Mouse (Mus musculus) heart, embryonic 13.5 days (tissue): Measurements from ENCODE around the gene Smarca4. TPM values are rescaled to one million over a fixed set of nuclear protein-coding genes. Genes with fewer than 3 reads are reported as not detected.
A peak's percentile ranks its signal among the peaks of the same experiment; 100 is the strongest.
"Not testable (repeated sequence)": the region's sequence is repeated elsewhere in the genome, so short reads cannot be mapped to it uniquely, and the experiment has no call there.

Experiments
- ATAC-seq: fragments of 200-750 bp; cut with Nextera tagmentation; 2 replicates; pipeline ENCODE4 v1.8.0; 2017; ENCODE audit warnings: moderate TSS enrichment; ENCODE audit not compliant: insufficient number of reproducible peaks, low FRiP score, low TSS enrichment; ENCODE audit errors: extremely low read depth
- H3K27ac ChIP-seq: fragments of 300-500 bp; sonication (generic); replicated peaks from 2 replicates; pipeline ENCODE4 v1.5.1; 2015; ENCODE audit warnings: moderate library complexity, mild to moderate bottlenecking, inconsistent platforms
- H3K27me3 ChIP-seq: fragments of 300-500 bp; sonication (generic); replicated peaks from 2 replicates; pipeline ENCODE4 v1.6.1; 2015; ENCODE audit warnings: mild to moderate bottlenecking, inconsistent platforms
- H3K36me3 ChIP-seq: fragments of 300-500 bp; sonication (generic); 2 replicates; pipeline ENCODE4 v1.6.1; 2015; ENCODE audit warnings: mild to moderate bottlenecking, inconsistent platforms
- H3K4me1 ChIP-seq: fragments of 300-500 bp; sonication (generic); 2 replicates; pipeline ENCODE4 v1.6.1; 2015; ENCODE audit warnings: inconsistent platforms
- H3K4me2 ChIP-seq: fragments of 300-500 bp; sonication (generic); 2 replicates; pipeline ENCODE4 v1.6.1; 2015; ENCODE audit warnings: inconsistent platforms, mild to moderate bottlenecking, moderate library complexity
- H3K4me3 ChIP-seq: fragments of 300-500 bp; sonication (generic); 2 replicates; pipeline ENCODE4 v1.5.1; 2015; ENCODE audit warnings: moderate library complexity, mild to moderate bottlenecking, inconsistent platforms
- H3K9ac ChIP-seq: fragments of 300-500 bp; sonication (generic); 2 replicates; pipeline ENCODE4 v1.6.1; 2015; ENCODE audit warnings: inconsistent platforms, mild to moderate bottlenecking, moderate library complexity
- H3K9me3 ChIP-seq: fragments of 300-500 bp; sonication (generic); 2 replicates; pipeline ENCODE4 v1.6.1; 2016; ENCODE audit warnings: inconsistent platforms
- WGBS: fragments of 180-500 bp; shearing (Covaris S2); methylation state at CpG from one replicate; pipeline ENCODE4 v1.1.7; 2015; ENCODE audit warnings: mixed read lengths; 5-methylcytosine and 5-hydroxymethylcytosine counted together
- polyA plus RNA-seq: library from polyadenylated mRNA; unstranded; fragments of >200 nt; fragmentation: Nextera tagmentation; extraction: Ambion mirVana; gene quantifications from 2 replicates; pipeline ENCODE4 v1.2.1, GENCODE M21; 2015

Gene Smarca4
- polyA plus RNA-seq, 1 experiment from 2014 or later: 57.9 TPM

DNA sequence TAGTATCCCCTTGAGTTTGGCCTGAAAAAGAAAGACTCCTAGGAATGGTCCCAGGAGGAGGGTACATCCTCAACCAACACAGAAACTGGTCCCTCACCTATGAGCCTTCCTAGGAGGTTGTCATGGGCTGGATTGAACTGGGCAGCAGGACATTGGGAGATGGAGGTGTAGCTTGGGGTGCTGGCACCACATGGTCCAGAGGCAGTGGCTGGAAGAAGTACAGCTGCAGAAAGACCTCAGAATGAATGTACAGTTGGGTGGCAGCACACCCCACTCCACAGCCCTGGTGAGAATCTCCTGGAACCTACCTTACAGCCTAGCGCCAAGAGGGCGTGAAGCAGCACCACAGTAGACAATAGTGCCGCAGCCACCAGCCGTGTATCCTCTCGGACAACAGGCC, 26.4 kb upstream of the Smarca4 start:
- Histone ChIP-seq H3K9me3 (no peaks in the 10 kb centered on the region), H3K27me3 (no peaks in the 10 kb centered on the region), H3K4me2 (no peak overlapping the region), H3K36me3 (peaks cover 72% of the 10 kb centered on the region), H3K4me3 (no peak overlapping the region), H3K4me1 (peaks cover 24% of the 10 kb centered on the region), H3K9ac (no peak overlapping the region), H3K27ac (no peak overlapping the region)
- WGBS: 95% methylated on average over 5 of the region's 5 CpGs
- no peak for ATAC-seq

DNA sequence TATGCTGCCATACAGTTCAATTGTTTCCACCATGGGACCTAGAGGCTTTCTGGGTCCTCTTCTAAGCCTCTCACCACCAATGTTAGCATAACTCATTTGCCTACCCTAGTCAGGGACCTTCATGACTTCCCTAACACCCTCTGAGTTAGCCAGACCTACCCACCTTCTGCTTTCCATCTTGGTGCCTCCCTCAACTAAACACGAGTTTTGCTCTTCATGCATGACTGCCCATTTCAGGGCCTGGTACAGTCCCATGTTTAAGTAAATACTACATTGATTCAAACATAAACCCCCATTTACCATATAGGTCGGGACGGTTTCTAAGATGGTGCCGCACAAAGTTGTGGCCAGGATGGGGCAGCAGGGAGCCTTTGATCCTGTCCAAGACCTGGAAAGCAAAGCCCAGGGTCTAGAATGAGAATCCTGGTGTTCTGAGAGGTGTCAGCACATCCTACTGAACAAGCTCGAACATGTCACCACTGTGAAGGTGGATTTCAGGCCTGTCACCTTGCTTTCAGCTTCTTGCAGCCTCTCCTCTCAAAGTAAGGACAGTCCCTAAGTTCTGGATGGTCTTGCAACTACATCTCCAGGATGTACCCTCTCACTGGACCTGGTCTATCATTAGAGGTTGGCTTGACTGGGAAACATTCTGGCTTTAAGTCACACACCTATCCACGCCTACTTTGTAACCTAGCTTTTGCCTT, 24.7 kb upstream of the Smarca4 start:
- Histone ChIP-seq H3K9ac (no peak overlapping the region), H3K4me3 (no peak overlapping the region), H3K36me3 (peaks cover 71% of the 10 kb centered on the region), H3K27ac (no peak overlapping the region), H3K4me1 (peaks cover 28% of the 10 kb centered on the region), H3K27me3 (no peaks in the 10 kb centered on the region), H3K4me2 (peak overlapping the region; percentile 99; the same call in 1 of the 2 replicates), H3K9me3 (no peaks in the 10 kb centered on the region)
- no peak for ATAC-seq
- WGBS: 84% methylated on average over 6 of the region's 6 CpGs

DNA sequence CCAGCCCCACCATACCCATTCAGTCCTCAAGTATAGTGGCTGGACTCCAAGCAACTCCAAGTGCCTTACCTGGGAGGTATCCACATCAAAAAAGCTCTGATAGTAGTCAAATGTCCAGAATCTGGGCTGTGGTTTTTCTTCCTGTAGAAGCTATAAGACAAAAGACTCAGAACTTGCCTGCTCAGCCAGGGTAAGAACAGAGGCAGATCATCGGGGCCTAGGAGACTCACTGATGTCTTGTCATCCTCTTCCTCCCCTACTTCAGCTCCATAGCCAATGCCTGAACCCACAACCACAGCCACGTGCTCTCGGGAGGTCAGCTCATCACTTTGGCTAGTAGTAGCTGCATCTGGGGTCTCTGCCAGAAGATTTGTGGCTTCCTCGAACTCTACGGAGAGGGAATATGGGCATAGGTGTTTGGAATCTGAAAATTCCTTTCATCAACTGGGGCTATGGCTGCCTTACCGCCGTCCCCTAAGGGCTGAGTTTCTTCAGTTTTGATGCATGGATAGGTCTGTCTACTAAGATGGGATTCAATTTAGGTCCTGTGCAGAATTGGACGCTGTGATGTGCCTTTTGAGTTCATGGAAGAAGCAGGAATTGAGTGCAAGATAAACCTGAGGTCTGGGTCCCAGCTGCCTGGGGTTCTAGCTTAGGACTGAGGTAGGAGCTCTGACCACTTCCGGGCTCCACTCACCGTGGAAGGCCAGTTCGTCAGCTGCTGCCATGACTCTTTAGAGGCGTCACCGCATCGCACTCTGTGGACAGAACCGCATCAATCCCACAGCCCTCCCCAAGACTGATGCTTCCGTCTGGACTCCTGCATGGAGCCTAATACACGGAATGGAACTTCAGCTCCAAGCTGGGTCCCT, 23.9 kb upstream of the Smarca4 start:
- Histone ChIP-seq H3K27me3 (no peaks in the 10 kb centered on the region), H3K4me1 (peaks cover 28% of the 10 kb centered on the region), H3K9ac (peak overlapping the region; percentile 91), H3K4me2 (peak overlapping the region; percentile 99), H3K4me3 (peak overlapping the region; percentile 96), H3K36me3 (peaks cover 69% of the 10 kb centered on the region), H3K9me3 (no peaks in the 10 kb centered on the region), H3K27ac (peak overlapping the region; percentile 46; the same call in 1 of the 2 replicates)
- whole genome bisulfite sequencing: 19% methylated on average over 17 of the region's 17 CpGs
- peak; percentile 33 for ATAC-seq

DNA sequence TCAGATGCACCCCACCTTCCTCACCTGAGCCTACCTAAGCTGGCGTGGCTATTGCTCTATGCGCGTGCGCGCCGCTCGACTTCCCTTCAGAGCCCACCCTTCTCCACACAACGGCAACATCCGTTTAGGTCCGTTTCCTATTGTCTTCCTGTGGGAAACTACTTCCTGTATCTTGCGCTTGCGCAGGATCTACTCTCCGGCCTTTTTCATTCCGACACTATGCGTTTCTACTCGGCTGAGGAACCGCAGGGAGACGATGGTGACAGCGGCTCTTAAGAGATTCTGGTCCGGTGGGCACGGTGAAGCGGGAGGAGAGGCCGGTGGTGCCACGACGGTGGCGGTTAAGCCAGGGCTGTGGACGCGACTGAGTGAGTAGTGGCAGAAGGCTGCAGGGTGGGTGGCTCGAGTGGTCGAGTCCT, 23.3 kb upstream of the Smarca4 start, which contains the start of the genes Timm29 and Yipf2:
Gene Timm29 (plus strand): TSS at position 20 of the 419 bp plus-strand sequence.
Gene Yipf2 (minus strand): TSS at position 126 of the 419 bp plus-strand sequence.
- peaks cover 63% of the 10 kb centered on the region for H3K36me3 ChIP-seq

DNA sequence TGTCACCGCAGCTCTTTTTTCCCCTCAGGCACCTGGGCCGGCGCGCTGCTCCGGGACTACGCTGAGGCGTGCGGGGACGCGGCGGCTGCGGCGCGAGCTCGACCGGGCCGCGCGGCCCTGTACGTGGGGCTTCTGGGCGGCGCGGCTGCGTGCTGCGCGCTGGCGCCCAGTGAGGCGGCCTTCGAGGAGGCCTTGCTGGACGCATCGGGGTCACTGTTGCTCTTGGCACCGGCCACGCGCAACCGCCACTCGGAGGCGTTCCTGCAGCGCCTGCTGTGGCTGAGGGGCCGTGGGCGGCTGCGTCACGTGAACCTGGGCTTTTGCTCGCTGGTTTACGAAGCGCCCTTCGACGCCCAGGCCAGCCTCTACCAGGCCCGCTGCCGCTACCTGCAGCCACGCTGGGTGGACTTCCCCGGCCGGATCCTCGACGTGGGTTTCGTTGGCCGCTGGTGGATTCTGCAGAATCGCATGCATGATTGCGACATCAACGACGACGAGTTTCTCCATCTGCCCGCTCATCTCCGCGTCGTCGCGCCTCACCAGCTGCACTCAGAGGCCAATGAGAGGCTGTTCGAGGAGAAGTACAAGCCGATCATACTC, 22.7 kb upstream of the Smarca4 start:
- peaks cover 28% of the 10 kb centered on the region for H3K4me1 ChIP-seq
- peak overlapping the region; percentile 99 for H3K4me2 ChIP-seq
- 0 out of 2 replicates have a peak, but pooled peaks have one; percentile 9 for ATAC-seq
- WGBS: 2% methylated on average over 68 of the region's 69 CpGs
- H3K9me3 ChIP-seq: no peaks in the 10 kb centered on the region
- peak overlapping the region; percentile 96 for H3K4me3 ChIP-seq
- no peaks in the 10 kb centered on the region for H3K27me3 ChIP-seq
- peak overlapping the region; percentile 85 for H3K27ac ChIP-seq
- H3K36me3 ChIP-seq: peaks cover 58% of the 10 kb centered on the region
- H3K9ac ChIP-seq: peak overlapping the region; percentile 91

More for the DNA sequence above, 23.3 kb upstream of the Smarca4 start, which contains the start of the genes Timm29 and Yipf2:
- Histone ChIP-seq H3K27ac (peak within 1 kb of the TSS; percentile 85), H3K4me3 (peak within 1 kb of the TSS; percentile 96), H3K27me3 (no peaks in the 10 kb centered on the region), H3K9ac (peak within 1 kb of the TSS; percentile 91), H3K9me3 (no peaks in the 10 kb centered on the region), H3K4me2 (peak within 1 kb of the TSS; percentile 99), H3K4me1 (peaks cover 28% of the 10 kb centered on the region)
- WGBS: 0% methylated on average over 30 of the region's 30 CpGs
- peak; percentile 71 for ATAC-seq

DNA sequence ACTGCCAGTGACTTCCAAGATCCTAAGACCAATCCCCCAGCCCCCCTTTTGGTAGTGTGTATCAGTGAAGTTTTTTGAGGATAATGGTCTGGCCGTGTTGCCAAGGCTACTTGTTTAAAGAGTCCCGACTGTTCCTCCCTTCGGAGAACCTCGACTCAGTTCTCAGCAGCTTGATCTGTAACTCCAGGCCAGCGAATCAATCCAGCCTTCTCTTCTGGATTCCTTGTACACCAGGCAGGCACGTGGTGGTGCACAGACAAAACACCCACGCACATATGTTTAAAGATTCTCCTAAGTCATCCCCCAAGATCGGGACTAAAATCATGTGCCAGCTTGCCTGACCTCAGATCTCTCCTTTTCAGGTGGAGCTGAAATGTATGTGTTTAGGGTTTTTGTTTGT, 21.6 kb upstream of the Smarca4 start:
- not testable (repeated sequence) for H3K9me3 ChIP-seq, ATAC-seq, H3K27me3 ChIP-seq, H3K27ac ChIP-seq
- H3K4me1 ChIP-seq: peaks cover 28% of the 10 kb centered on the region
- peak overlapping the region; percentile 91 for H3K9ac ChIP-seq
- H3K4me3 ChIP-seq: peak overlapping the region; percentile 96
- WGBS: 84% methylated on average over 8 of the region's 8 CpGs
- H3K4me2 ChIP-seq: peak overlapping the region; percentile 99
- peaks cover 46% of the 10 kb centered on the region for H3K36me3 ChIP-seq

DNA sequence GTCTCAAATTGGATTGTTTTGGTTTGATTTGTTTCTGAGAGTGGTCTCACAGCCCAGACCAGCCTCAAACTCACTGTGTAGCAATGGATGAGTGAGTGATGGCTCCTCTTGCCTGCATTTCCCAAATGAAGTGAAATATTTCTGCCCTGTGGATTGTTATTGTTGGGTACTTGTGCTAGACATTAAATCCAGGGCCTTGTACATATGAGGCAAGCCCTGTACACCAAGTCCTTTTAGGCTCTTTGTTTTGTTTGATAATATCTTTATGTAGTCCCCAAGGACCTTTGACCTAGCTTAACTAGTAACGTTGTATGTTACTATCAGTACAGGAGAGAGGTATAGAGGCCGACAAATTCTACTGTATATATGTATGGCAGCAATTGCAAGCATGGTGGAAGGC, 21.1 kb upstream of the Smarca4 start:
- no peaks in the 10 kb centered on the region for H3K27me3 ChIP-seq
- H3K4me2 ChIP-seq: no peak overlapping the region
- peaks cover 28% of the 10 kb centered on the region for H3K4me1 ChIP-seq
- no peaks in the 10 kb centered on the region for H3K9me3 ChIP-seq
- H3K4me3 ChIP-seq: no peak overlapping the region
- H3K9ac ChIP-seq: 0 out of 2 replicates have a peak overlapping the region, but pooled peaks have one; percentile 8
- H3K36me3 ChIP-seq: peaks cover 41% of the 10 kb centered on the region
- WGBS: 76% methylated on average over 2 of the region's 2 CpGs
- no peak for ATAC-seq
- no peak overlapping the region for H3K27ac ChIP-seq

DNA sequence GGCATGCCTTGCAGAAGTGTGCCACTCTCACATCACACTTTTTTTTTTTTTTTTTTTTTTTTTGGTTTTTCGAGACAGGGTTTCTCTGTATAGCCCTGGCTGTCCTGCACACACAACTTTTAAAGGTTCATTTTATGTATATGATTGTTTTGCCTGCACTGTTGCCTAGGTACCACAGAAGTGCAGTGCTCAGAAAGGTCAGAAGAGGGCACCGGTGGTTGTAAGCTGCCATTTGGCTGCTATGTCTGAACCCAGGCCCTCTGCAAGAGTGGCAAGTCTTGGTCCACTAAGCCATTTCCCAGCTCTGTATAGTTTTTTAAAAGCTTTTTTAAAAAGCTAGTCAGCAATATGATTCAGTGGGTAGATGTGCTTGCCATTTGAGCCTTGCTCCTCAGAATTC, 17.8 kb upstream of the Smarca4 start:
- no peaks in the 10 kb centered on the region for H3K9me3 ChIP-seq
- no peak overlapping the region for H3K4me3 ChIP-seq
- no peaks in the 10 kb centered on the region for H3K27me3 ChIP-seq
- peaks cover 27% of the 10 kb centered on the region for H3K36me3 ChIP-seq
- no peak overlapping the region for H3K9ac ChIP-seq
- H3K4me1 ChIP-seq: peaks cover 16% of the 10 kb centered on the region
- 25% methylated on average over 2 of the region's 2 CpGs for WGBS
- H3K4me2 ChIP-seq: no peak overlapping the region
- no peak for ATAC-seq
- H3K27ac ChIP-seq: no peak overlapping the region

DNA sequence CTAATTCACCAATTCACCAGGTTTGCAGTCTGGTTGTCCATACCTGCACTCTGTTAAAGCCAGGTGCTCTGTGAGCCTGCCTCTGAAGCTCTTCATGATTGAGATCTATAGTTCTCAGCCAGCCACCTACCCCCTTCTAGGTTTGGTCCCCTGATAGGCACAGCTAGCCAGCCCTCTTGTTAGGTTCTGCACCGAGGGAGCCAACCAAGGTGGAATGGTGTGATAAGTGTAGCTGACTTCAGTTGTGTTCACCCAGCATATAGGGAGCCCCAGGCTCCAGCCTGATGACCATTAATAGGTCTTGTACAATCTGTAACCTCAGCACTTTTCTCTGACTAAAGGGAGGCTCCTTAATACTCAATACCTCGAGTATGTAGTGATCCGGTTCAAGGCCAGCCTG, 15.8 kb upstream of the Smarca4 start:
- H3K4me1 ChIP-seq: no peaks in the 10 kb centered on the region
- peaks cover 16% of the 10 kb centered on the region for H3K36me3 ChIP-seq
- no peak overlapping the region for H3K4me3 ChIP-seq
- 61% methylated on average over 3 of the region's 3 CpGs for WGBS
- ATAC-seq: no peak
- H3K27me3 ChIP-seq: no peaks in the 10 kb centered on the region
- no peak overlapping the region for H3K9ac ChIP-seq
- no peak overlapping the region for H3K27ac ChIP-seq
- no peak overlapping the region for H3K4me2 ChIP-seq
- H3K9me3 ChIP-seq: no peaks in the 10 kb centered on the region

DNA sequence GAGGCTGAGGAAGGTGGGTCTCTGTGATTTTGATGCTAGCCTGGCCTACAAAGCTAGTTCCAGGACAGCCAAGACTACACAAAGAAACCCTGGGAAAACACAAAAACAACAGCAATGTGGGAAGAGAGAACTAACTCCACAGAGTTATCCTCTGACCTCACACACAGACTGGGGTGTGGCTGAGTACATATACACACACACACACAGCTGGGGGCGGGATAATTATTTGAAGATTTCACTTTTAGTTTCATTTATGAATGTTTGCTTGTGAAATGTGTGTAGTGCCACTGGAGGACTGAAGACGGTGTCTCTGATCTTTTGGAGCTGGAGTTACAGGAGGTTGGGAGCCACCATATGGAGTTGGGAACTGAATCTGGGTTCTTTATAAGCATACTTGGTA, 14.9 kb upstream of the Smarca4 start:
- H3K27ac ChIP-seq: no peak overlapping the region
- H3K4me3 ChIP-seq: no peak overlapping the region
- no peak overlapping the region for H3K9ac ChIP-seq
- H3K9me3 ChIP-seq: no peaks in the 10 kb centered on the region
- no peaks in the 10 kb centered on the region for H3K4me1 ChIP-seq
- no peak overlapping the region for H3K4me2 ChIP-seq
- H3K36me3 ChIP-seq: peaks cover 8% of the 10 kb centered on the region
- no peak for ATAC-seq
- no peaks in the 10 kb centered on the region for H3K27me3 ChIP-seq
- 77% methylated on average over 2 of the region's 2 CpGs for WGBS
